Mouse (Mus musculus) CH12.LX (cell line): ENCODE measurements around the gene Adgrl3. TPM values are rescaled to one million over a fixed set of nuclear protein-coding genes. Genes with fewer than 3 reads are reported as not detected.
"Not testable (repeated sequence)": the region's sequence is repeated elsewhere in the genome, so short reads cannot be mapped to it uniquely, and the experiment has no call there.

ENCODE experiments used
- DNase-seq: peaks from one replicate; pipeline ENCODE4 v3.0.0-alpha.2; 2013; ENCODE audit errors: extremely low read depth
- H3K27ac ChIP-seq: 2 replicates; pipeline ENCODE4 v1.5.1; 2012; ENCODE audit warnings: low read depth, mild to moderate bottlenecking, control low read depth, moderate library complexity; ENCODE audit not compliant: insufficient read depth
- H3K27me3 ChIP-seq: replicated peaks from 2 replicates; pipeline ENCODE3; 2012; ENCODE audit warnings: inconsistent platforms
- H3K36me3 ChIP-seq, 2 experiments: replicated peaks in 1 of 2; 2 replicates each; pipeline versions ENCODE3 to v1.6.1; 2012; ENCODE audit warnings: inconsistent platforms in 1 of 2, low read length in 1 of 2, mild to moderate bottlenecking in 1 of 2, mixed read lengths in 1 of 2, moderate library complexity in 1 of 2; ENCODE audit not compliant: control insufficient read depth in 1 of 2, insufficient read depth in 1 of 2
- H3K4me1 ChIP-seq, 2 experiments: 2 replicates each; pipeline ENCODE4 v1.6.1; 2012; ENCODE audit warnings: inconsistent platforms in 1 of 2, moderate library complexity in 1 of 2; ENCODE audit not compliant: insufficient read depth in 2 of 2, control insufficient read depth in 1 of 2
- H3K4me2 ChIP-seq: 2 replicates; pipeline ENCODE4 v1.6.1; 2012; ENCODE audit warnings: low read depth, mild to moderate bottlenecking, control low read depth; ENCODE audit not compliant: poor library complexity, insufficient read depth, severe bottlenecking
- H3K4me3 ChIP-seq, 3 experiments: fragments of 150-350 bp in 1 of 3; sonication (generic) in 1 of 3; replicated peaks in 1 of 3; 2 replicates each; pipeline versions ENCODE3 to v1.5.1; 2011 to 2012; ENCODE audit warnings: low read depth in 2 of 3, low read length in 2 of 3, mild to moderate bottlenecking in 2 of 3, moderate library complexity in 2 of 3, control low read depth in 1 of 3, improper control_type of control experiment in 1 of 3, inconsistent platforms in 1 of 3, mixed read lengths in 1 of 3; ENCODE audit not compliant: poor library complexity in 1 of 3
- H3K79me2 ChIP-seq: replicated peaks from 2 replicates; pipeline ENCODE4 v1.6.1; 2012; ENCODE audit warnings: mild to moderate bottlenecking, moderate library complexity; ENCODE audit not compliant: control insufficient read depth, poor library complexity, insufficient read depth, severe bottlenecking; ENCODE audit errors: extremely low read depth
- H3K9ac ChIP-seq: 2 replicates; pipeline ENCODE4 v1.6.1; 2012; ENCODE audit warnings: low read depth, mild to moderate bottlenecking, control low read depth, moderate library complexity; ENCODE audit not compliant: insufficient read depth
- H3K9me3 ChIP-seq: replicated peaks from 2 replicates; pipeline ENCODE3; 2012; ENCODE audit warnings: low read length, inconsistent platforms, mixed read lengths
- BHLHE40 ChIP-seq: IDR thresholded peaks from 2 replicates; pipeline ENCODE4 v1.6.1; 2011; ENCODE audit warnings: mild to moderate bottlenecking, low read depth, low read length, improper control_type of control experiment
- CTCF ChIP-seq, 2 experiments: IDR thresholded peaks in 1 of 2; conservative IDR thresholded peaks in 1 of 2; 2 replicates each; pipeline ENCODE4 v1.5.1; 2011 to 2012; ENCODE audit warnings: low read depth in 2 of 2, low read length in 2 of 2, improper control_type of control experiment in 1 of 2, inconsistent platforms in 1 of 2, mild to moderate bottlenecking in 1 of 2, moderate library complexity in 1 of 2
- ETS1 ChIP-seq: conservative IDR thresholded peaks from 2 replicates; pipeline ENCODE4 v1.6.1; 2012; ENCODE audit warnings: low read depth, mild to moderate bottlenecking, inconsistent platforms, low read length, improper control_type of control experiment, moderate library complexity
- GABPA ChIP-seq: IDR thresholded peaks from 2 replicates; pipeline ENCODE4 v1.6.1; 2012; ENCODE audit warnings: low read depth, low read length, improper control_type of control experiment, inconsistent platforms; ENCODE audit not compliant: insufficient replicate concordance
- JUN ChIP-seq: IDR thresholded peaks from 2 replicates; pipeline ENCODE4 v1.6.1; 2011; ENCODE audit warnings: low read depth, mild to moderate bottlenecking, low read length, improper control_type of control experiment, moderate library complexity; ENCODE audit not compliant: insufficient read depth
- MAFK ChIP-seq: IDR thresholded peaks from 2 replicates; pipeline ENCODE4 v1.6.1; 2011; ENCODE audit warnings: low read length, improper control_type of control experiment; ENCODE audit not compliant: insufficient replicate concordance
- MAX ChIP-seq: IDR thresholded peaks from 2 replicates; pipeline ENCODE4 v1.6.1; 2011; ENCODE audit warnings: low read length, improper control_type of control experiment
- RCOR1 ChIP-seq: conservative IDR thresholded peaks from 2 replicates; pipeline ENCODE4 v1.6.1; 2012; ENCODE audit warnings: low read depth, mild to moderate bottlenecking, inconsistent platforms, low read length, improper control_type of control experiment
- SIN3A ChIP-seq: IDR thresholded peaks from 2 replicates; pipeline ENCODE4 v1.6.1; 2012; ENCODE audit warnings: low read length, improper control_type of control experiment, inconsistent platforms
- SMC3 ChIP-seq: IDR thresholded peaks from 2 replicates; pipeline ENCODE4 v1.6.1; 2011; ENCODE audit warnings: low read depth, low read length, improper control_type of control experiment
- TBP ChIP-seq: conservative IDR thresholded peaks from 2 replicates; pipeline ENCODE4 v1.6.1; 2011; ENCODE audit warnings: low read depth, low read length, improper control_type of control experiment
- TCF12 ChIP-seq: IDR thresholded peaks from 2 replicates; pipeline ENCODE4 v1.6.1; 2014; ENCODE audit warnings: low read depth, mild to moderate bottlenecking, inconsistent platforms, low read length, improper control_type of control experiment
- UBTF ChIP-seq: IDR thresholded peaks from 2 replicates; pipeline ENCODE4 v1.6.1; 2012; ENCODE audit warnings: low read depth, mild to moderate bottlenecking, inconsistent platforms, low read length, improper control_type of control experiment, moderate library complexity
- USF1 ChIP-seq: IDR thresholded peaks from 2 replicates; pipeline ENCODE4 v1.6.1; 2014; ENCODE audit warnings: low read depth, mild to moderate bottlenecking, inconsistent platforms, low read length, improper control_type of control experiment
- USF2 ChIP-seq: conservative IDR thresholded peaks from 2 replicates; pipeline ENCODE4 v1.6.1; 2011; ENCODE audit warnings: low read depth, low read length, improper control_type of control experiment
- ZC3H11A ChIP-seq: IDR thresholded peaks from 2 replicates; pipeline ENCODE4 v1.6.1; 2012; ENCODE audit warnings: low read depth, mild to moderate bottlenecking, inconsistent platforms, low read length, improper control_type of control experiment
- dilution Hi-C: fragments of 300-500 bp; cut with MboI; formaldehyde crosslinking; loops from 2 replicates; pipeline ENCODE4 v1.14.3; 2020; ENCODE audit warnings: low sequenced_read_pairs; ENCODE audit not compliant: extremely low pct_unique_long_range_greater_than_20kb, extremely low pct_ligation_motif_present
- in situ Hi-C: fragments of 300-500 bp; cut with MboI; formaldehyde crosslinking; loops from 3 replicates; pipeline ENCODE4 v1.14.3; 2019; ENCODE audit warnings: low sequenced_read_pairs, low pct_ligation_motif_present, low pct_unique_long_range_greater_than_20kb, mixed read lengths
- polyA plus RNA-seq: library from polyadenylated mRNA; unstranded; fragments of >175 nt; gene quantifications from 2 replicates; pipeline ENCODE4 v1.2.1, GENCODE M21; 2012; ENCODE audit warnings: low read depth; ENCODE audit not compliant: insufficient read length
- total RNA-seq, 2 experiments: library from RNA; depleted of rRNA; stranded (reverse); fragments of 300-350 nt in 1 of 2; fragments of >200 nt in 1 of 2; gene quantifications; 2 replicates each; pipeline ENCODE4 v1.2.3; 2012 to 2014

Gene Adgrl3
- total and polyA plus RNA-seq, 3 experiments = 0.13 TPM; not detected in 2

DNA sequence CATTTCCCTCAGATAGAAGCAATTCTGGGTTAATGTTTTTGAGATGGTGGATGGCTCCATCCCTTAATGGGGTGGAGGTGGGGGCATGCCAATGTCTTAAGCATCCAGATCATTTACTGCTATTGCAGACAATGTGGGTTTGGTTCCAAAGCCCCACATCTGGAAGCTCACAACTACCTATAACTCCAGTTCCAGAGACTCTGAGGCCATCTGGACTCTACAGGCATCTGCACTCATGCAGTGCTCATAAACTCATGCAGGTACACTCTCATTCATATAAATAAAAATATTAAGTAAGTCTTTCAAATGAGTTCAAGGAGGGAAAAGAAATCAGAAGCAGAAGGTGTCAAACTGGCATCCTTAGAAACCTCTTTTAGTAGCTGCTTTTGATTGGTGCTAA is 530.3 kb downstream of the Adgrl3 start:
- Histone ChIP-seq H3K4me1 (no peaks in the 10 kb centered on the region), H3K36me3 (no peaks in the 10 kb centered on the region), H3K4me3 (no peak overlapping the region), H3K9me3 (no peaks in the 10 kb centered on the region), H3K4me2 (no peak overlapping the region), H3K27ac (no peak overlapping the region), H3K27me3 (no peaks in the 10 kb centered on the region), H3K79me2 (no peaks in the 10 kb centered on the region), H3K9ac (no peak overlapping the region)
- TF ChIP-seq TBP = no peak
- no peak for TF ChIP-seq JUN
- no peak for TF ChIP-seq RCOR1
- TF ChIP-seq ETS1 = no peak
- TF ChIP-seq UBTF = no peak
- TF ChIP-seq USF2 = no peak
- TF ChIP-seq MAFK = no peak
- TF ChIP-seq TCF12 = no peak
- no peak for TF ChIP-seq GABPA
- TF ChIP-seq CTCF (conservative IDR thresholded peaks at IDR 0.05 in 1 of 2, IDR thresholded peaks at IDR 0.05 in 1 of 2; ENCODE audit: low read depth in 2 of 2, low read length in 2 of 2) = no peak
- TF ChIP-seq SIN3A = no peak
- no peak for TF ChIP-seq SMC3
- TF ChIP-seq USF1 = no peak
- in situ Hi-C loops = no loop called here
- DNase-seq = no peak
- dilution Hi-C loops = no loop called here

DNA sequence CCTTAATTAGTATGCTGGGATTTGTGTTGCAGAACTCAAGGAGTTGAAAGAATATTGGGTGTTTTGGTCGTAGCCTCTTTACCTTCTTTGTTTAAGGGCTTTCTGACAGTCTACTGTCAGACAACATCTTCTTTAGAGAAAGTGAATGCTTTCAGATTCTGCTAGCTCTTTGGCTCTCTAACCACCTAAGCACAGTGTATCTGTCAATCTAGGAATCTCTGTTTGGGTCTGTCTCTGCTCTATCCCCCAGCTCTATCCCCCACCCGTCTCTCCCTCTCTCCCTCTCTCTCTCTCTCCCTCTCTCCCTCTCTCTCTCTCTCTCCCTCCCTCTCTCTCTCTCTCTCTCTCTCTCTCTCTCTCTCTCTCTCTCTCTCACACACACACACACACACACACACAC is 535.2 kb downstream of the Adgrl3 start:
- H3K4me3 ChIP-seq, H3K9me3 ChIP-seq, H3K36me3 ChIP-seq, DNase-seq, H3K4me1 ChIP-seq, in situ Hi-C loops, H3K9ac ChIP-seq, H3K27ac ChIP-seq, H3K79me2 ChIP-seq, H3K27me3 ChIP-seq, dilution Hi-C loops, H3K4me2 ChIP-seq: not testable (repeated sequence)

DNA sequence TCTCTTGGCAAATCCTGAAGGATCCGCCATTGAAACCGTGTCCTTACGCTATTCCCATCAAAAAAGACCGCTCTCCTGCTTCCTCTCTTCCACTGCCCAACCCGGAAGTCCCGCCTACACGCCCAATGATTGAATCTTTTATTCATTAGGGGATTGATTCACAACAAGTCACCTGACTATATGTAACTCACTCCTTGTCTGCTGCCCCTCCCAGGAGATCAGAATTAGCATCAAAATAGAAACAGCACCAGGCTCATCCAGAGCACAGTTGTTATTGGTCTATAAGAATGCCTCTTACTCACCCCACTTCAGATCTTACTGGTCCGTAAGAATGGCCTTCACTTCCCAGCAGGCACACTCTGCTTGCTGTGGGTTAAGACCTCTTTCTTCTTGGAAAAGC is 536.1 kb downstream of the Adgrl3 start:
- Histone ChIP-seq H3K79me2 (no peaks in the 10 kb centered on the region), H3K4me1 (no peaks in the 10 kb centered on the region), H3K4me2 (no peak overlapping the region), H3K4me3 (no peak overlapping the region), H3K27me3 (no peaks in the 10 kb centered on the region), H3K27ac (no peak overlapping the region), H3K9ac (no peak overlapping the region), H3K9me3 (no peaks in the 10 kb centered on the region), H3K36me3 (no peaks in the 10 kb centered on the region)
- DNase-seq = no peak
- in situ Hi-C loops (no loop called here), dilution Hi-C loops (no loop called here)
- no peak for TF ChIP-seq MAX
- no peak for TF ChIP-seq USF2
- TF ChIP-seq BHLHE40 = no peak
- no peak for TF ChIP-seq ZC3H11A
- TF ChIP-seq ETS1 = no peak
